Mouse (Mus musculus) right cerebral cortex, postnatal 25 days (tissue): ENCODE measurements around the gene Fsip2.

Experiments used
- DNase-seq: peaks from one replicate; pipeline ENCODE4 v3.0.0; 2022

Fsip2 gene

DNA sequence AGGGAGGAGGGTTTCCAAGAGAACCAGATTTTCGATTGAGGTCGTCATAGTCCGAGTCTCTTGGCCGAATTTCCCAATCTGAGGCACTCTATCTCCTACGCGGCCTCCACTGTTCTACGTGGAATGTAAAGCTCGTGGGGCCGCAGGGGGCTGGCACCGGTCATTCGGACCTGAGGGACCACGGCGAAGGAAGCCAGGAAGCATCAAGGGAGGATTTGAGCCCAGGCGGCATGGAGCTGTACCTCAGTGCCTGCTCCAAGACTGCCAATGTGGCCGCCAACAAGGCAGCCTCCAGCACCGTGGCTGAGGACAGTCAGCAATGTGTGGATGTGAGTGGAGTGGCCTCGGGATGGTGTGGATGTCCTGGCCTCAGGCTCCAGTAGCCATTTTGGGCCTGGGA, at the start of gene Fsip2:
Gene Fsip2 (plus strand): TSS at position 163 of the 400 bp plus-strand sequence.
- no peak for DNase-seq

DNA sequence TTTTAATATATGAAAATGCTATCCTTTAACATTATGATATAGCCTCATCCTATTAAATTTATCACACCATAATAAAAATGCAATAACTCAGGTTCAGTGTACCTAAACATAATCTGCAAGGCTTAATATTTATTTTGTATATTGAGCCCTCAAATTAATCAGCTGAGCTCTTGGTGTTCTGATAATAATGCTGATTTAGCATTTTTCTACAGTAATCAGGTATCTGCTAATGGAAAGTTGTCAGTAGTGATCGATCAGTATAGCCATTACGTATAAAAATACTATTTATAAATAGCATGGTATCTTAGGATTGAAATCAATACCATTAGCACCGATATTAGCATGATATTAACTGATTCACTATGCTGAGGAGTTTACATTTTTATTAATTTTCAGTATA, 20.0 kb downstream of the Fsip2 start:
- no peak for DNase-seq

DNA sequence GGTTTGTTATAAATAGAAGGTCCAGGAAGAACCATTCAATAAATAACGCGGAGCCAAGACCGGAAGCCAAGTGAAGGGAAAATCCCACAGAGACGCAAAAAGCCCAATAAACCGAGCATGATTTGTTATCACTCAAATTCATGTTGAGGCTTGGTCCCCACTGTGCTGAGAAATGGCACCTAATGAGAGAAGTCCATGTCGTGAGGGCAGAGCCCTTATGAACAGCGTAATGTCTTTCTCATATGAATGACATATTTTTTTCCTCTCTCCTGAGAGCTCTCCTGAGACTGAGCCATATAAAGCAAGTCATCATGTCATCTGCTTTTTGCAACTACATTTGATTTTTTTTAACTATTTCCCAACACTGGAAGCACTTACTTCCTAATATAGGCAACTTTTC, 82.4 kb downstream of the Fsip2 start:
- DNase-seq: no peak

DNA sequence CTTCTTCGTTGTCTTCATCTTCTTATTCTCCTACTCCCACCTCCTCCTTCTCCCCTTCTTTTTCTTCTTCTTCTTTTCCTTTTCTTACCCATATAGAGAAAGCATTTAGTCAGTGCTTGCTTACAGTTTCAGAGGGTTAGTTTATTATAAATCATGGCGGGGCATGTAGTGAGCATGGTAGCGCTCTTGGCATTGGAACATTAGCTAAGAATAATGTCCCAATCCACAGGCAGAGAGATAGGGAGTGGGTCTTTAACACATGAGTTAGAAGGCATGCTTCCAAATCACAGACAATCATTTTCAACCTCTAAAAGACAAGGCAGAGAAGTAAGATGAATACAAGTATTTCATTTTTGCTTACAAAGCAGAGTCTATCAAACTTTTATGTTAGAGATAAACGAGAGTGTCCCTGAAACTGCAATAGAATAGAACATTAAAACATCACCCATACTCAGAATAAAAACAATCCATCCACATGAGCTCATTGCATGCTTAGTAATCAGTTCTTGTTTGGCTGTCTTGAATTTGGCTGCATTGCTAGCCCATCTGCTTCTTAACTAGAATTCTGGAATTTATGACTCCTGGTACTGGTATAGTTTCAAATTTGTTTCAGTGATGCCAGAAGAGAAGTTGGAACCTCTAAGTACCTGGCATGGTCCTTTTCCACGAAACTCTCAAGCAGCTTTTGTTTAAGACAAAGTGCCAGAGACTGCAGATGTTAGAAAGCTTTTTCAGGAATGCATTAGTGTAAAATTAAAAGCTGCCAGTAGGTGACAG, 109.7 kb downstream of the Fsip2 start:
- DNase-seq: peak; percentile 6
